Mouse (Mus musculus) urinary bladder, postnatal 0 days (tissue): ENCODE results near the gene Hoxb3. TPM values are rescaled to one million over a fixed set of nuclear protein-coding genes. Genes with fewer than 3 reads are reported as not detected.

Experiments
- microRNA counts: library from miRNA; unstranded; fragments of <30 nt; microRNA quantifications from one replicate; lab custom pipeline; 2016
- microRNA-seq: library from miRNA; unstranded; fragments of <30 nt; microRNA quantifications from one replicate; pipeline ENCODE4, GENCODE M21; 2016
- polyA plus RNA-seq: library from polyadenylated mRNA; unstranded; fragments of >200 nt; fragmentation: Nextera tagmentation; extraction: Ambion mirVana; gene quantifications from 2 replicates; pipeline ENCODE4 v1.2.1, GENCODE M21; 2015

Hoxb3 gene
- polyA plus RNA-seq = 0.27 and 0.29 TPM in 2 replicates

GRCm38 (mm10) chr11:96323154-96323553 lies at the start of gene Hoxb3:
Gene Hoxb3 (plus strand): TSS chr11:96323326.

GRCm38 (mm10) chr11:96281855-96282570 lies 41.1 kb upstream of the Hoxb3 start, which contains the start of gene Hoxb8:
Gene Hoxb8 (plus strand): TSS chr11:96281905.

GRCm38 (mm10) chr11:96285771-96286738 lies 37.1 kb upstream of the Hoxb3 start, which contains the start of gene Hoxb7:
Gene Hoxb7 (plus strand): TSS chr11:96286623.

GRCm38 (mm10) chr11:96291681-96292564 lies 31.2 kb upstream of the Hoxb3 start, which contains the start of gene Hoxb6:
Gene Hoxb6 (plus strand): TSS chr11:96292476.

GRCm38 (mm10) chr11:96303151-96304099 lies 19.7 kb upstream of the Hoxb3 start, which contains the start of gene Hoxb5:
Gene Hoxb5 (plus strand): TSS chr11:96303336.

GRCm38 (mm10) chr11:96317608-96318367 lies 5.3 kb upstream of the Hoxb3 start, which contains the start of gene Hoxb4:
Gene Hoxb4 (plus strand): TSS chr11:96318267.

GRCm38 (mm10) chr11:96350341-96350624 lies 27.2 kb downstream of the Hoxb3 start, which contains the start of gene Hoxb2:
Gene Hoxb2 (plus strand): TSS chr11:96350525.

GRCm38 (mm10) chr11:96365441-96366091 lies 42.4 kb downstream of the Hoxb3 start, which contains the start of gene Hoxb1:
Gene Hoxb1 (plus strand): TSS chr11:96365752.

MicroRNAs within 50 kb of the gene (microRNA counts, 519-probe panel; counts per million panel counts)
- 4,144 counts per million, percentile 77 among the panel's probes with 10 or more counts for microRNA mmu-miR-10a (lab: Ali Mortazavi, UCI)

Small RNA genes within 50 kb of the gene (microRNA-seq; reads per million reads assigned to microRNA genes)
- 12,282 reads per million, percentile 95 among the genes with 10 or more reads in this experiment for gene Mir10a

Other genes with a start within 250 kb of the Hoxb3 start
- 575 and 602 TPM in 2 replicates for gene Atp5g1, start 247.7 kb upstream of the Hoxb3 start, polyA plus RNA-seq
- 0.10 TPM in 2 replicates for gene Calcoco2, start 211.4 kb upstream of the Hoxb3 start, polyA plus RNA-seq
- not detected in 2 replicates for gene Ttll6, start 189.5 kb upstream of the Hoxb3 start, polyA plus RNA-seq
- 1.8 and 1.9 TPM in 2 replicates for gene Hoxb13, start 129.0 kb upstream of the Hoxb3 start, polyA plus RNA-seq
- gene Hoxb9, start 51.9 kb upstream of the Hoxb3 start, polyA plus RNA-seq = 0.56 and 0.63 TPM in 2 replicates
- 0.21 and 0.26 TPM in 2 replicates for gene Hoxb8, start 41.4 kb upstream of the Hoxb3 start, polyA plus RNA-seq
- gene Hoxb7, start 36.7 kb upstream of the Hoxb3 start, polyA plus RNA-seq = 3.5 and 5.4 TPM in 2 replicates
- 1.2 and 1.3 TPM in 2 replicates for gene Hoxb6, start 30.9 kb upstream of the Hoxb3 start, polyA plus RNA-seq
- 0.96 and 0.98 TPM in 2 replicates for gene Hoxb5, start 20.0 kb upstream of the Hoxb3 start, polyA plus RNA-seq
- gene Hoxb4, start 5.1 kb upstream of the Hoxb3 start, polyA plus RNA-seq = 0.39 and 0.48 TPM in 2 replicates
- gene Hoxb2, start 27.2 kb downstream of the Hoxb3 start, polyA plus RNA-seq = 3.0 and 3.6 TPM in 2 replicates
- not detected in 2 replicates for gene Hoxb1, start 42.4 kb downstream of the Hoxb3 start, polyA plus RNA-seq
- 0.31 and 0.35 TPM in 2 replicates for gene Skap1, start 141.3 kb downstream of the Hoxb3 start, polyA plus RNA-seq